Mouse (Mus musculus): ENCODE data around the gene Lrrtm4.

GRCm38 (mm10) chr6:80440135-80440534 lies 421.5 kb downstream of the Lrrtm4 start:
- TF ChIP-seq MAX (IDR thresholded peaks at IDR 0.05; ENCODE audit: low read depth) (no peak), POLR2A (IDR thresholded peaks at IDR 0.05; ENCODE audit: insufficient read length, low read depth) (no peak), POLR2AphosphoS2 (IDR thresholded peaks at IDR 0.05; ENCODE audit: insufficient read length, low read depth) (no peak)
